Mouse (Mus musculus) monocyte, adult 2 months (primary cell): ENCODE measurements around the gene Trappc2l.
"Not testable (repeated sequence)": the region's sequence is repeated elsewhere in the genome, so short reads cannot be mapped to it uniquely, and the experiment has no call there.

Experiments used
- DNase-seq, 2 experiments: peaks; one replicate each; pipeline ENCODE4 v3.0.0; 2022; ENCODE audit warnings: low spot score in 2 of 2, low read depth in 1 of 2

Trappc2l gene

GRCm38 (mm10) chr8:122623844-122624642 is 12.6 kb downstream of the Trappc2l start:
- no peak for DNase-seq

GRCm38 (mm10) chr8:122624653-122625052 is 13.2 kb downstream of the Trappc2l start:
- no peak for DNase-seq

- no peak for DNase-seq
Measured at GRCm38 (mm10) chr8:122625811-122626210, 14.4 kb downstream of the Trappc2l start.

GRCm38 (mm10) chr8:122626896-122627295 is 15.5 kb downstream of the Trappc2l start:
- DNase-seq: no peak

- no peak for DNase-seq
Measured at GRCm38 (mm10) chr8:122629388-122629787, 17.9 kb downstream of the Trappc2l start.

- DNase-seq: no peak
Measured at GRCm38 (mm10) chr8:122630696-122631095, 19.3 kb downstream of the Trappc2l start.

GRCm38 (mm10) chr8:122632134-122632533 is 20.7 kb downstream of the Trappc2l start:
- DNase-seq: not testable (repeated sequence)

GRCm38 (mm10) chr8:122633205-122633604 is 21.8 kb downstream of the Trappc2l start:
- DNase-seq: no peak

- no peak for DNase-seq
Measured at GRCm38 (mm10) chr8:122635878-122636802, 24.7 kb downstream of the Trappc2l start.

GRCm38 (mm10) chr8:122636803-122637175 is 25.3 kb downstream of the Trappc2l start:
- DNase-seq: no peak

- no peak for DNase-seq
Measured at GRCm38 (mm10) chr8:122637230-122637629, 25.8 kb downstream of the Trappc2l start.

GRCm38 (mm10) chr8:122638601-122639000 is 27.2 kb downstream of the Trappc2l start:
- no peak for DNase-seq

GRCm38 (mm10) chr8:122639521-122640248 is 28.2 kb downstream of the Trappc2l start:
- no peak for DNase-seq

- no peak for DNase-seq
Measured at GRCm38 (mm10) chr8:122640825-122641224, 29.4 kb downstream of the Trappc2l start.

- DNase-seq: no peak
Measured at GRCm38 (mm10) chr8:122641406-122641805, 30.0 kb downstream of the Trappc2l start.

- no peak for DNase-seq
Measured at GRCm38 (mm10) chr8:122642071-122642470, 30.6 kb downstream of the Trappc2l start.

- DNase-seq: no peak
Measured at GRCm38 (mm10) chr8:122644175-122644954, 32.9 kb downstream of the Trappc2l start.

- no peak for DNase-seq
Measured at GRCm38 (mm10) chr8:122646337-122646736, 34.9 kb downstream of the Trappc2l start.

GRCm38 (mm10) chr8:122648192-122648970 is 36.9 kb downstream of the Trappc2l start:
- no peak for DNase-seq
